Mouse (Mus musculus) CH12.LX (cell line): ENCODE measurements around the gene Adam21. TPM values are rescaled to one million over a fixed set of nuclear protein-coding genes. Genes with fewer than 3 reads are reported as not detected.

Experiments
- DNase-seq: peaks from one replicate; pipeline ENCODE4 v3.0.0-alpha.2; 2013; ENCODE audit errors: extremely low read depth
- H3K27ac ChIP-seq: 2 replicates; pipeline ENCODE4 v1.5.1; 2012; ENCODE audit warnings: low read depth, mild to moderate bottlenecking, control low read depth, moderate library complexity; ENCODE audit not compliant: insufficient read depth
- H3K27me3 ChIP-seq: replicated peaks from 2 replicates; pipeline ENCODE3; 2012; ENCODE audit warnings: inconsistent platforms
- H3K36me3 ChIP-seq, 2 experiments: replicated peaks in 1 of 2; 2 replicates each; pipeline versions ENCODE3 to v1.6.1; 2012; ENCODE audit warnings: inconsistent platforms in 1 of 2, low read length in 1 of 2, mild to moderate bottlenecking in 1 of 2, mixed read lengths in 1 of 2, moderate library complexity in 1 of 2; ENCODE audit not compliant: control insufficient read depth in 1 of 2, insufficient read depth in 1 of 2
- H3K4me1 ChIP-seq, 2 experiments: 2 replicates each; pipeline ENCODE4 v1.6.1; 2012; ENCODE audit warnings: inconsistent platforms in 1 of 2, moderate library complexity in 1 of 2; ENCODE audit not compliant: insufficient read depth in 2 of 2, control insufficient read depth in 1 of 2
- H3K4me2 ChIP-seq: 2 replicates; pipeline ENCODE4 v1.6.1; 2012; ENCODE audit warnings: low read depth, mild to moderate bottlenecking, control low read depth; ENCODE audit not compliant: poor library complexity, insufficient read depth, severe bottlenecking
- H3K4me3 ChIP-seq, 3 experiments: fragments of 150-350 bp in 1 of 3; sonication (generic) in 1 of 3; replicated peaks in 1 of 3; 2 replicates each; pipeline versions ENCODE3 to v1.5.1; 2011 to 2012; ENCODE audit warnings: low read depth in 2 of 3, low read length in 2 of 3, mild to moderate bottlenecking in 2 of 3, moderate library complexity in 2 of 3, control low read depth in 1 of 3, improper control_type of control experiment in 1 of 3, inconsistent platforms in 1 of 3, mixed read lengths in 1 of 3; ENCODE audit not compliant: poor library complexity in 1 of 3
- H3K79me2 ChIP-seq: replicated peaks from 2 replicates; pipeline ENCODE4 v1.6.1; 2012; ENCODE audit warnings: mild to moderate bottlenecking, moderate library complexity; ENCODE audit not compliant: control insufficient read depth, poor library complexity, insufficient read depth, severe bottlenecking; ENCODE audit errors: extremely low read depth
- H3K9ac ChIP-seq: 2 replicates; pipeline ENCODE4 v1.6.1; 2012; ENCODE audit warnings: low read depth, mild to moderate bottlenecking, control low read depth, moderate library complexity; ENCODE audit not compliant: insufficient read depth
- H3K9me3 ChIP-seq: replicated peaks from 2 replicates; pipeline ENCODE3; 2012; ENCODE audit warnings: low read length, inconsistent platforms, mixed read lengths
- BHLHE40 ChIP-seq: IDR thresholded peaks from 2 replicates; pipeline ENCODE4 v1.6.1; 2011; ENCODE audit warnings: mild to moderate bottlenecking, low read depth, low read length, improper control_type of control experiment
- CTCF ChIP-seq, 2 experiments: IDR thresholded peaks in 1 of 2; conservative IDR thresholded peaks in 1 of 2; 2 replicates each; pipeline ENCODE4 v1.5.1; 2011 to 2012; ENCODE audit warnings: low read depth in 2 of 2, low read length in 2 of 2, improper control_type of control experiment in 1 of 2, inconsistent platforms in 1 of 2, mild to moderate bottlenecking in 1 of 2, moderate library complexity in 1 of 2
- ETS1 ChIP-seq: conservative IDR thresholded peaks from 2 replicates; pipeline ENCODE4 v1.6.1; 2012; ENCODE audit warnings: low read depth, mild to moderate bottlenecking, inconsistent platforms, low read length, improper control_type of control experiment, moderate library complexity
- JUN ChIP-seq: IDR thresholded peaks from 2 replicates; pipeline ENCODE4 v1.6.1; 2011; ENCODE audit warnings: low read depth, mild to moderate bottlenecking, low read length, improper control_type of control experiment, moderate library complexity; ENCODE audit not compliant: insufficient read depth
- KAT2A ChIP-seq: IDR thresholded peaks from 2 replicates; pipeline ENCODE4 v1.6.1; 2012; ENCODE audit warnings: low read length, improper control_type of control experiment, inconsistent platforms; ENCODE audit not compliant: insufficient replicate concordance
- MAZ ChIP-seq: IDR thresholded peaks from 2 replicates; pipeline ENCODE4 v1.6.1; 2012; ENCODE audit warnings: low read depth, mild to moderate bottlenecking, inconsistent platforms, low read length, improper control_type of control experiment, moderate library complexity
- MXI1 ChIP-seq: IDR thresholded peaks from 2 replicates; pipeline ENCODE4 v1.6.1; 2011; ENCODE audit warnings: mild to moderate bottlenecking, low read depth, low read length, improper control_type of control experiment
- MYC ChIP-seq: IDR thresholded peaks from 2 replicates; pipeline ENCODE4 v1.6.1; 2011; ENCODE audit warnings: low read depth, mild to moderate bottlenecking, improper control_type of control experiment, low read length
- PAX5 ChIP-seq: IDR thresholded peaks from 2 replicates; pipeline ENCODE4 v1.6.1; 2012; ENCODE audit warnings: low read length, inconsistent platforms, mixed read lengths
- POLR2A ChIP-seq: IDR thresholded peaks from 2 replicates; pipeline ENCODE4 v1.6.1; 2011; ENCODE audit warnings: low read depth, mild to moderate bottlenecking, improper control_type of control experiment, low read length
- RAD21 ChIP-seq: IDR thresholded peaks from 2 replicates; pipeline ENCODE4 v1.6.1; 2011; ENCODE audit warnings: low read depth, mild to moderate bottlenecking, low read length, improper control_type of control experiment, moderate library complexity
- UBTF ChIP-seq: IDR thresholded peaks from 2 replicates; pipeline ENCODE4 v1.6.1; 2012; ENCODE audit warnings: low read depth, mild to moderate bottlenecking, inconsistent platforms, low read length, improper control_type of control experiment, moderate library complexity
- USF1 ChIP-seq: IDR thresholded peaks from 2 replicates; pipeline ENCODE4 v1.6.1; 2014; ENCODE audit warnings: low read depth, mild to moderate bottlenecking, inconsistent platforms, low read length, improper control_type of control experiment
- USF2 ChIP-seq: conservative IDR thresholded peaks from 2 replicates; pipeline ENCODE4 v1.6.1; 2011; ENCODE audit warnings: low read depth, low read length, improper control_type of control experiment
- ZC3H11A ChIP-seq: IDR thresholded peaks from 2 replicates; pipeline ENCODE4 v1.6.1; 2012; ENCODE audit warnings: low read depth, mild to moderate bottlenecking, inconsistent platforms, low read length, improper control_type of control experiment
- ZNF384 ChIP-seq: IDR thresholded peaks from 2 replicates; pipeline ENCODE4 v1.6.1; 2012; ENCODE audit warnings: low read depth, low read length, improper control_type of control experiment, inconsistent platforms
- dilution Hi-C: fragments of 300-500 bp; cut with MboI; formaldehyde crosslinking; loops from 2 replicates; pipeline ENCODE4 v1.14.3; 2020; ENCODE audit warnings: low sequenced_read_pairs; ENCODE audit not compliant: extremely low pct_unique_long_range_greater_than_20kb, extremely low pct_ligation_motif_present
- in situ Hi-C: fragments of 300-500 bp; cut with MboI; formaldehyde crosslinking; loops from 3 replicates; pipeline ENCODE4 v1.14.3; 2019; ENCODE audit warnings: low sequenced_read_pairs, low pct_ligation_motif_present, low pct_unique_long_range_greater_than_20kb, mixed read lengths
- polyA plus RNA-seq: library from polyadenylated mRNA; unstranded; fragments of >175 nt; gene quantifications from 2 replicates; pipeline ENCODE4 v1.2.1, GENCODE M21; 2012; ENCODE audit warnings: low read depth; ENCODE audit not compliant: insufficient read length
- total RNA-seq, 2 experiments: library from RNA; depleted of rRNA; stranded (reverse); fragments of 300-350 nt in 1 of 2; fragments of >200 nt in 1 of 2; gene quantifications; 2 replicates each; pipeline ENCODE4 v1.2.3; 2012 to 2014

Gene Adam21
- total and polyA plus RNA-seq, 3 experiments: 0.07 TPM; not detected in 2

DNA sequence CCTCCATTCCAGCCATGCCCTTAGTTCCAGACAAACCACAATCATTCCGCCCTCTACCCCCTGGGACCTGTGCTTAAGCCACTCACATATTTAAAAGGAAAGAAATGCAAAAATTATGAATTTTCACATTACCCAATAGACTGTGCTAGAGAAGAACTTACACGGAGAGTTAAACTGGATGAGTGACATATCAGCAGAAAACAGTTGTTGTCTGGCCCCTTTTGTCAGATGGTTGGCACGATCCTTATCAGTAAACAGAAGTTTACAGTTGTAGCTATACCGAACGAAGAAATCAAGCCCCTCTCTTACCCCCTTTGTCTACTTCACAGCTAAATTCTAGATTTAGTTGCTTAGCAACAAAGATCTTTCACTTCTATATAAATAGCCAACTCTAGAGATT lies 343 bp downstream of the Adam21 start:
- Histone ChIP-seq H3K9ac (no peak overlapping the region), H3K79me2 (no peaks in the 10 kb centered on the region), H3K4me1 (no peaks in the 10 kb centered on the region), H3K4me2 (no peak overlapping the region), H3K9me3 (no peaks in the 10 kb centered on the region), H3K4me3 (no peak overlapping the region), H3K27me3 (no peaks in the 10 kb centered on the region), H3K36me3 (peaks cover 3 to 30% of the 10 kb centered on the region in 2 experiments), H3K27ac (no peak overlapping the region)
- DNase-seq: no peak
- in situ Hi-C loops (no loop called here), dilution Hi-C loops (no loop called here)
- TF ChIP-seq USF2: no peak
- TF ChIP-seq UBTF: no peak
- no peak for TF ChIP-seq CTCF (conservative IDR thresholded peaks at IDR 0.05 in 1 of 2, IDR thresholded peaks at IDR 0.05 in 1 of 2; ENCODE audit: low read depth in 2 of 2, low read length in 2 of 2)

DNA sequence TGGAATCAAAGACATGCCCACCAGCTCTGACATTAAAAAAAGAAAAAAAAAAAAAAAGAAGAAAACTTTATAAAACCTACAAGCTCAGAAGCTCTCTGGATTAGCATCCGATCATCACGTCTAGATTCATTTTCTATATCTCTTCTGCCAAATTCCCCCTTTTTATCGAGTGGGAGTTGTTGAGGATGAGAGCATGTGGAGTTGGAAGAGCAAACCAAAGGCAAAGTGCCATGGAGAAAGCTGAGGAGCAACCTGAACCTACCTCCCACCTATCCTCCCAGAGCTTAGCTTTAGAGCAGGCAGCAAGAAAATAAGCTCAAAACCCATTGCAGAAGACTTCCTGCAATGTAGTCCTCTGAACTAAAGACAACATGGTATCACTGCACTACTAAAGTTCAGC lies 4.1 kb downstream of the Adam21 start:
- Histone ChIP-seq H3K27me3 (no peaks in the 10 kb centered on the region), H3K36me3 (peaks cover 0 to 3% of the 10 kb centered on the region in 2 experiments), H3K4me1 (no peaks in the 10 kb centered on the region), H3K9ac (no peak overlapping the region), H3K4me3 (no peak overlapping the region), H3K4me2 (no peak overlapping the region), H3K9me3 (no peaks in the 10 kb centered on the region), H3K27ac (no peak overlapping the region), H3K79me2 (no peaks in the 10 kb centered on the region)
- in situ Hi-C loops: no loop called here
- dilution Hi-C loops: no loop called here
- TF ChIP-seq KAT2A (no peak), USF2 (no peak), JUN (no peak), MYC (no peak), USF1 (no peak), ETS1 (no peak), BHLHE40 (no peak), CTCF (conservative IDR thresholded peaks at IDR 0.05 in 1 of 2, IDR thresholded peaks at IDR 0.05 in 1 of 2; ENCODE audit: low read depth in 2 of 2, low read length in 2 of 2) (no peak), ZC3H11A (no peak), ZNF384 (no peak), MXI1 (no peak), RAD21 (no peak), POLR2A (no peak), PAX5 (no peak), UBTF (no peak), MAZ (no peak)
- DNase-seq: no peak
